Mouse (Mus musculus): Measurements from ENCODE around the gene Nr2f1. TPM values are rescaled to one million over a fixed set of nuclear protein-coding genes. Genes with fewer than 3 reads are reported as not detected.

Nr2f1 gene
- total RNA-seq, 1 experiment from 2014 or later: 19.6 TPM

DNA sequence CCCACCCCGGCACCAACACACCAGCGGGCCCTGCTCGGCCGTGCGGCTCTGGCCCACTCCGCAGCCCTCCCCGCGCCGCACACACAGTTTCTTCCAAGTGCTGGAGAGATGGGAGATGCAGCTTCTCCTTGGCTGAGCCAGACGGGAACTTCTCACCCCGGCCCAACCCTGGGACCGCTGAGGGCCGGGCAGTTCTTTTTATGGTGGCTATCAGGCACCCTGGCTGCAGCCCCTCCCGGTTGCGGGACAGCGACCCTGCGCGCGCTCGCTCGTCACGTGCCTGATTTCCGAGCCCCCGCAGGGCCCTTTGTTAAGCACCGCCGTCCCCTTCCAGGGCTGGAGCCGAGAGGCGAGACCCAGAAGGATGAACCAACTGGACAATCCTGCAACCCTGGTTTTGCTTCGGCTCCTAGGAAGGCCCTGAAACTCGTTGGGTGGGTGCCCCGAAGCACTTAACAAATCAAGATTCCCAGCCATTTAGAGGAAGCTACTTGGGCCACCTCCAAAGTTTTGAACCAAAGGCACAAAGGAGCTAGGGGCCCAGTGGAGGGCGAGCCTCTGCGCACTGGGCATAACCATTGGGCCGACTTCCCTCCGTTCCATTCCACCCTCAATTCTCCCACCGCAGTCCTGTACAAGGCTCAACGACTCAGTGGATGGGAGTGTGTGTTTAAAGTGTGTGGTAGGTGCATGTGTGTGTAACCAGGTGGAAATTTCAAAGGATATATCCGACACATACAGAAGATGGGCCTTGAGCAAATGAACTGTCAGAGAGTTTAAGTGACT is 20.1 kb downstream of the Nr2f1 start:
- DNase-seq: no peak

DNA sequence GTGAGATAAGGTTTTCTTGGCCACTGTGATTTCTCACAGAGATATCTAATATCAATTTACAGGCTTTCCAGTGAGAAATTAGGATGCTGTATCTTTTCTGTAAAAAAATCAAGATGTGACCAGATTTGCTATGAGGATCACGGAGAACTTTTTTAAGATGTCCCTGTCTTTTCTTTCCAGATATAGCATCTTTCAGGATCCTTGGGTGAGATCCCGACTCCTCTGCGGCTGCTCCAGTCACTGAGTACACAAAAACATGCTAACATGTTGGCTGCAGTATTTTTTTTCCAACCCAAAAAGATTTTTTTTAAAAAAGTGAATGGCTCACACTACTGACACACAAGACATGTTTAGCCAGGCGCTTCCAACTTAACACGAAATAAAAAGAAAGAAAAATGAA is 20.8 kb downstream of the Nr2f1 start:
- no peak for DNase-seq

DNA sequence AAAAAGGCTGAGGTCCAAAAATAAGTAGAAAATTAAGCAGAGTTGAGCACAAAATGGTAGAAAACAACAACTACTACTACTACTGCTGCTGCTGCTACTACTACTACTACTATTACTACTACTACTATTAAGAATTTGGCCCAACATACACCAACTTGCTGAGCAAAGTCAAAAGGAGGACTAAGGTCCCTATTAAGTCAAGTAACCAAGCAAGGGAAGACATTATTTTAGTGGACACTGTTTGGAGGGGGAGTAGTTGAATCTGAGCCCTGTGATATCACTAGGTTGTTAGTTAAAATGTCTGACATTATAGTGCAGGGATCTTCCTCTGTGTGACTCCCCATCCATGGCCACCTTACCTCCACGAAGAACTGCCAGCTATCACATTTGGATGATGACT is 21.5 kb downstream of the Nr2f1 start:
- DNase-seq: no peak

DNA sequence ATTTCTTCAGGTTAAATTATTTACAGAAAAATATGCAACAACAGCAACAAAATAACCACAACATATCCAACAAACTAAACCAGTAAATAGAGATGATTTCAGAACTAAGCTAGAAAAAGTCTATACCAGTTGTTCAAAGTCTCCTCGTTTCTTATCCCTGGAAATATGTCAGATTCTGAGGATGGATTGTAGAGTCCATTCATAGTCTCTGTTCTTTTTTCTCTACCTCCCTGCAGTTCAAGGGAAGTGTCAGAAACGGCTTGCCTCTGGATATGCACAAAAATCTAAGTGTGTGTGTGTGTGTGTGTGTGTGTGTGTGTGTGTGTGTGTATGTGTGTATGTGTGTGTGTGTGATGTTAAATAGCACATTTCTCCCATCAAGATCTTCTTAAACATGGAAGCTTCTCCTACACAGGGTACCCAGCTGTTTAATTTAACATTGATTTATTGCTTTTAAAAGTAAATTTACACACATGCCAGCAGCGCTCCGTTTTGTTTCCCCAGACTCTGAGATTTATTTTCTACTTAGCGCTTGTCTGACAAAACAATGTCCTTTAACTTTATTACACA is 22.1 kb downstream of the Nr2f1 start:
- no peak for DNase-seq

DNA sequence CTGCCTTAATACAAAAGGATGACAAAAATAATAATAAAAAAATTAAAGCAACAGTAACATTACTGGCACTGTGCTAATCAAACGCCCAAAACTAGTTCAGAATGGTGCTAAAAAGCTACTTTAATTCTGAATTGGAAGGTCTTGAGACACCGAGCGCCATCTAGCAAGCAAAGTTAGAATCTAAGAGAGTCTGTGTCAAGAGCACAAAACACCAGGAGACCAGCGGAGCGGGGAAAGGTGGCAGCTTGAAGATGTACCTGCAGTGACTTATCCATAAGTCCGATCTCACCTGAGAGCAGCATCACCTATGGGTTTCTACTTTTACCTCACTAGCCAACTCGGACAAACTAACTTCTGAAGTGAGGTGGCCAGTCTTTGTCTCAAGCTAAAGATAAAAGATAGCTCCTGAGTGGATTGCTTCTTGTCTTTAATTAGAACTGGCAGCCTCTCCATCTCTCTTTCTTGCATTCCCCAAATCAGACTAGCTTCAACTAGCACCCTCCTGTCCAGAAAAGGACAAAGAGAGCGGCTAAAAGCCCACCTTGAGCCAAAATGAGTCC is 23.7 kb downstream of the Nr2f1 start:
- no peak for DNase-seq

DNA sequence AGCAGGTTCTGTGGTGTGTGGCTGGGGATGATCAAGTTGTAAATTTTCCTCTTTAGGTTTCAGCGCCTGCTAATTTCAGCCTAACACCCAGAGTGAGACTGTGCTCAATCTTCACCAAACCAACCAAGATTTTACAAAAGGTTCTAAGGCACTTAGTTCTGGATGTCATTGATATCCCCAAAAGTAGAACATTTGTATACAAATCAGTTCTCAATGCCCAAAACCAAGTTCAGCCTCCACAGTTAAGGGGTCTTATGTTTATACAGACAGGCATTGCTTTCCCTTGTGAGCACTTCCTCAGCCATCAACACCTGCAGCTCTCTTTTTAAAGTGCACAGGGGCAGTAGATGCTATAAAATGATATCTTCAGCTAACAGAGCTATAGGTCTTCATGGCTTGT is 24.7 kb downstream of the Nr2f1 start:
- DNase-seq: no peak

DNA sequence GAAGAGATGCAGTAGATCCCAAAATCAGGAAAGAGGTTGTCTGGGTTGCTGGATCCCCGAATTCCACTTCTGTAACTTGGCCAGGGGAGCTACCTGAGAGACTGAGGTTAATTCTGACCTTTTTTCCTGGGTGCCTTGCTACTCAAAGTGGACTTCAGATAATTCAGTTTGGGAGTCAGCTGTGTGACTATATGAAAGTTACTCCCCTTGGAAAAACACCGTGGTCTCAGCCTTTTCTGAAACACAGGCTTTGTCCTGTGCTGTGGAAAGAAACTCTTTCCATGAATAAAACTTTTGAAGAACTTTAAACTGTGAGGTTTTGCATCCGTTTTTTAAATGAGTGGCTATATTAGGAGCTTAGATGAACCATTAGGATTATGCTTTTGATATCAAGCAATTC is 25.4 kb downstream of the Nr2f1 start:
- DNase-seq: no peak

DNA sequence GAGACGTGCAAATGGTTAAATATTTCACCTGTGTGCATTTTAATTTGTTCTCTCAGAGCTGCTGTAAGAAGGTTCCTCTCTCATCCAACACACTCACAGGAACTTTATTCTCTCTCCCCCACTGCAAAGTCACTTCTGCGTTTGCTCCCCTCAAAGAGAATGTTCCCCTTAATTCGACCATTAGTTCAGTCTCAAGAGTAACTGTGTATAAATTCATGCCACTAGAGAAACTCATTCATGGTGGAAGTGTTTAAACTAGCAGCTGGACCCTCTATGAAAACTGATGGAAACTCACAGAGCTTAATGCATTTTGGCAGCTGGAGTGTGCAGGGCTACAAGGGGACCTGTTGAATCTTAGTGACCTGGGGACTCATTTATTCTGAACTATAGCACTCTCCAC is 26.7 kb downstream of the Nr2f1 start:
- no peak for DNase-seq

DNA sequence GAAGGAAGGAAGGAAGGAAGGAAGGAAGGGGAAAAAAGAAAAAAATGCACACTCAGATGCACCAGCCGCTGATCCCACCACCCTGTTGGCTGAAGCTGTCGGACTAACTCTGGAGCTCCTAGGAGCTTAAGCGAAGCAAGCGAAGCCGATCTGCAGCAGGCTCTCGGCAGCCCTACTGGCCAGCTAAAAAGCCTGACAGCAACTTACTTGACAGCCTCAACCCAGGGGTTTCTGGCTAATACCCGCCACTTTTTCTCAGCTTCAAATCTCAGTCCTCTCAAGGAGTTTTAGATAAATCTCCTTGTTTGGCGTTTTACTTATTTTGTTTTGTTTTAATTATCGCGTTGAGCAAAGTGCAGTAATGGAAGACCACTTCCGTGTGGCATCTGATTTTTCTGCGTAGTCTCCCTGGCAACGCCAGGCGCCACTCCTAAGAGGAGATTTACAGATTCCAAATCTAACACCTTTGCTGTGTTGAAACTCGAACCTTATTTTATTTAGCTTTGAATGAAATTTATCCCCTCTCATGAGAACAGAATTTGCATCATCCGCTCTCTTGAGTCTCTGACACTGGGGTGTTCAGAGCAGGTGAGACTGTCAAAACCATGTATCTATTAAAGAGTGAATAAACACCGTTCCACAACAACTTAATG is 27.4 kb downstream of the Nr2f1 start:
- no peak for DNase-seq

DNA sequence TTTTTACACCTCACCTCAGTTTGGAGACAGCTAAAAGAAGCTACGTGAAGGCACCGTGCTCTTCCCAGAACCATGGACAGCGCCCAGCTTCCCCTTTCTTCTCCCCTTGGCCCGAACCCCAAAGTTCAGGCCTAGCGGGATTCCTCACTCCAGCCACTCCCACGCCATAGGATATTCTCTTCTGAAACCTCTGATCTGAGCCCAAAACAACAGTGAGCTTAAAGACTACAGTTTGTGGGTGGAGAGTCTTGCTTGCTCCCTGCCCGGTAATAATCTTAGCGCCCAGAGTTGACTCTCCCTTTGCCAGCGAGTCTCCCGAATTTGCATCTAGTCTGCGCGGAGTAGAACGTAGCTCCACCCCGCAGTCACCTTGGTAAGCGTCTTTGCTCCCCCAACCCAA is 28.2 kb downstream of the Nr2f1 start:
- DNase-seq: peak; percentile 58

DNA sequence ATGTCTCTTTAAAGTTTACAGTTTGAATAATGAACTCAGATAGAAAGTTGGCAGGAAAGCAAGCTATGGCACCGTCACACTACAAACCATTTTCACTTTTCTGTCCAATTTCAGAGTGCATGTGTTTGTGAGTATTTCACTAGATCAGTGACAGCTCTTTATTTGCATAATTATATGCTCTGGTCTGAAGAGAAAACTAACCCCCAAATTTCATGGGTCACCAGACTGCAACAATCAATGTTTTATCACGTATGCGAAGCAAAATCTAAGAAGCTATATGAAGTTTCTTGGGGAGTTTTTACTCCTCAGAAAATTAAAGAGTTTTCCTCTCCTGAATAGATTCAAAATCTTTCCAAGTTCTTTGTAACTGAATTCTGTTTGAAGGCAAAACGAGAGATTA is 31.4 kb downstream of the Nr2f1 start:
- DNase-seq: no peak

DNA sequence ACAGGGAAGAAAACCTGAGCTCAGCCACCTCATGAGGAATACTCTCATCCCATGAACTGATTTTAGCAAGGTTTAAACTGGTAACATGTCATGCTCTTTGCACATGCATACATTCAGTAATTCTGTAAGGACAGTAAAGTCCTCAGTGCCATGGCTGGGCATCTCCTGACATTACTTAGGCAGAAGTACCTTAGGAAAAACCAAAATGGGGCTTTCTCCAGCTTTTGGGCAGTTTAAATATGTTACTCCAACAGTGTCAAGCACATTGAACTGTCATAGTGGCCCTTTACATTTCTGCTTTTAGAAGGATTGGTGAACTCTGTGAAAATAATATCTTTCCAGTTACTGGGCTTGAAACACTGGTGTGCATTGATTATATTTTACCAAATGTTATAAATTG is 34.6 kb downstream of the Nr2f1 start:
- DNase-seq: no peak

DNA sequence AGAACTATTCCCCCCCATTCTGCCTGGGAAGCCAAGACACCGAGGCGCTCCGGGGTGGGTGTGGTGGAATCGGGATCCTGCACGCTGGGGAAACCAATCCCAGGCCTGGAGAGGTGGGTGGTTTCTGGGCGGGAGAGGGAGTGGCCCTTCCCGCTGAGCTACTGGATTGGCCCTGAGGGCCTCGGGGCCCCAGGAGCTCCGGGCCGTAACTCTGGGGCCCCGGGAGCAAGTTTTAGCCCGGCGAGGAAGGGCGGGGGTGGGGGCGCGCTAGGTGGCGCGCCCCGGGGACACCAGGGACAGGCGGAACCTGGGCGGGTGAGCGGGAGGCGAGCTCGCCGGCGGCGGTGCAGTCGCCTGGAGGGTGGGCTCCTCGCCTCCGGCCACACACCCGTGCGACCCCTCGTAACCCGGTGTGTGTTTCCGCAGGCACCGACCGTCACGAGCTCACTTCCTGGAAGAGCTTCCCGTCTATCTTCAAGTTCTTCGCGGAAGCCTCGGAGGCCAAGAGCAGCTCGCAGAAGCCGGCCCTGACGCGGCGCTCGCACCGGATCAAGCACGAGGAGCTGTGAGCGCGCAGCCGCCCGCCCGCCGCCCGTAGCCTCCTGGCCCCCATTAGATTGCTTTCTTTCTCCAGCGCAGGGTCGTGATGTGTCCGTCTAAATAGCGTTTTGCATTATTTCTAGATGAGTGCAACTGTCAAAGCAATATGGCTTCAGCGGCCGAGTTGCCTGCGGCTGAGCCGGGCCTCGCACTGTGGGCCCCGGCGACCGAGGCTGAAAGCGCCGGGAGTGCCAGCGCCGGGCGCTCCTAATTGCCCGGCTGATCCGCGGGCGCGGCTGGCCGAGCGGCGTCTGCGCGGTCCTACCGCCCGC is 36.2 kb downstream of the Nr2f1 start:
- DNase-seq: peak; percentile 88

DNA sequence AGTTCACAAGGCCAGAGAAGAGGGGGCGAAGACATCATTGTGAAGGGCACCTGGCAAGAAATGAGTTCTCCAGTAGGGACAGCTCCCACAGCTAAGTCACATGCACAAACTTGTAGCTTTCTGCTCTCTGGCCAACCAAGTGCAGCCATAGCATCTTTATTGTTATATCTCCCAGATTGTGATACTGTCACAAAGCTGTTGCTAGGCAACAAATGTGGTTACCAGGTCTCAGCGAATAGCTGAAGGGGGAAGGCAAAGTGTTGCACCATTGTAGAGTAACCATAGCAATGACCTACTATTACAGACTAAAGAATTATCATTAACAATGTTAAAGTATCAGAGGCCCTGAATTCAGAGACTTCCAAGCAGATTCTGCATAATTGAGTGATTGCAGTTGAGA is 37.4 kb downstream of the Nr2f1 start:
- DNase-seq: peak; percentile 14

DNA sequence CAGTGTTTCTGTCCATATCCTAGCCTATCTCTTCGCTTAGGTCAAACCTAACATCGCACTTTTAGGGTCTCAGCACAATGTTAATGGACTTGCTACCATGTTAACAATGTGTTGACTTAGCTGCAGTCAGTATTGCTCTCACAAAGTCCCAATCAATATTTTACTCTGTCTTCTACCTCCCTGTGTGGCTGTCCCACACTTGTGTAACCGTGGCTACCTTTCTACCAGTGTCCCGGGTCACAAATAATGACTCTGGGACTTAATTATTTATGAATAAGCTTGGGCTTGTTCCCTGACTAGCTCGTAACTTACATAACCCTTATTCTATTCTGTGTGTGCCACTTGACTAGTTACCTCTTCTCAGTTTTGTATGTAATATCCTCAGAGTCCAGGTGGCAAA is 42.1 kb downstream of the Nr2f1 start:
- no peak for DNase-seq

Other genes with a start within 250 kb of the Nr2f1 start
- 0.63 and 1.4 TPM in 2 replicates for gene Pou5f2, start 174.9 kb downstream of the Nr2f1 start, total RNA-seq (2021)